In genomic region chr2:135242662-135243316, GRCm38 (mm10) we compare ENCODE assay signal across 27 mouse cellular contexts.
DNase-seq lines count a peak whose midpoint lies in the region; ATAC-seq and TF ChIP-seq lines count a peak whose summit lies in the region.
"Had no signal": no experiment of that assay in that cellular context is flagged by ENCODE, and none has a peak within 500 bp of the region (broad histone marks: within the 10 kb centered on the region; RNA-seq: fewer than 3 reads in every experiment).

No protein-coding gene starts in this region.

- H3K9me3 ChIP-seq in embryonic facial prominence, embryonic 14.5 days (ENCODE audit: control insufficient read depth, low read length) = no peaks in the 10 kb centered on the region
- no peaks in the 10 kb centered on the region for H3K9me3 ChIP-seq in embryonic facial prominence, embryonic 10.5 days
- H3K9me3 ChIP-seq: embryonic facial prominence, embryonic 13.5 days; forebrain, embryonic 13.5 days; kidney, embryonic 15.5 days; limb, embryonic 13.5 days; liver, embryonic 12.5 days; midbrain, embryonic 13.5 days; neural tube, embryonic 13.5 days had no signal

- H3K27me3 ChIP-seq in embryonic facial prominence, embryonic 14.5 days (replicated peaks; ENCODE audit: control insufficient read depth, insufficient read depth, low read length) = no peaks in the 10 kb centered on the region
- H3K27me3 ChIP-seq in embryonic facial prominence, embryonic 10.5 days (replicated peaks; ENCODE audit: low read depth, poor library complexity, severe bottlenecking) = no peaks in the 10 kb centered on the region
- no peaks in the 10 kb centered on the region for H3K27me3 ChIP-seq in heart, adult 2 months (ENCODE audit: control insufficient read depth, insufficient read depth, low read length)
- H3K27me3 ChIP-seq: embryonic facial prominence, embryonic 13.5 days; forebrain, embryonic 13.5 days; kidney, embryonic 15.5 days; limb, embryonic 13.5 days; liver, embryonic 12.5 days; midbrain, embryonic 13.5 days; neural tube, embryonic 13.5 days had no signal

- no peak overlapping the region for H3K4me3 ChIP-seq in embryonic facial prominence, embryonic 14.5 days (ENCODE audit: low read depth, low read length)
- H3K4me3 ChIP-seq in embryonic facial prominence, embryonic 10.5 days = no peak overlapping the region
- H3K4me3 ChIP-seq in heart, adult 2 months = no peak overlapping the region
- H3K4me3 ChIP-seq: embryonic facial prominence, embryonic 13.5 days; forebrain, embryonic 13.5 days; kidney, embryonic 15.5 days; limb, embryonic 13.5 days; liver, embryonic 12.5 days; midbrain, embryonic 13.5 days; neural tube, embryonic 13.5 days had no signal

- no peaks in the 10 kb centered on the region for H3K79me2 ChIP-seq in heart, adult 2 months (replicated peaks; ENCODE audit: control insufficient read depth, insufficient read depth, low read length)

- no peak for ATAC-seq in embryonic facial prominence, embryonic 14.5 days (ENCODE audit: low read depth)
- ATAC-seq: forebrain, embryonic 13.5 days; hindbrain, embryonic 16.5 days; liver, embryonic 12.5 days; midbrain, embryonic 13.5 days had no signal

- H3K27ac ChIP-seq in embryonic facial prominence, embryonic 14.5 days (replicated peaks; ENCODE audit: low read depth, low read length) = no peak overlapping the region
- H3K27ac ChIP-seq in embryonic facial prominence, embryonic 10.5 days (replicated peaks) = no peak overlapping the region
- peak overlapping the region; percentile 28; the same call in 1 of the 2 replicates for H3K27ac ChIP-seq in heart, adult 2 months
- H3K27ac ChIP-seq: embryonic facial prominence, embryonic 13.5 days; forebrain, embryonic 13.5 days; kidney, embryonic 15.5 days; limb, embryonic 13.5 days; liver, embryonic 12.5 days; macrophage; midbrain, embryonic 13.5 days; neural tube, embryonic 13.5 days had no signal

- no peaks in the 10 kb centered on the region for H3K4me1 ChIP-seq in embryonic facial prominence, embryonic 14.5 days (ENCODE audit: control insufficient read depth, insufficient read depth, low read length)
- H3K4me1 ChIP-seq in embryonic facial prominence, embryonic 10.5 days = no peaks in the 10 kb centered on the region
- H3K4me1 ChIP-seq in heart, adult 2 months (ENCODE audit: control insufficient read depth, insufficient read depth, low read length) = peaks cover 1% of the 10 kb centered on the region
- H3K4me1 ChIP-seq: embryonic facial prominence, embryonic 13.5 days; forebrain, embryonic 13.5 days; limb, embryonic 13.5 days; liver, embryonic 12.5 days; midbrain, embryonic 13.5 days; neural tube, embryonic 13.5 days had no signal

- WGBS in embryonic facial prominence, embryonic 14.5 days = 72% methylated on average over 1 of the region's 1 CpGs
- WGBS in embryonic facial prominence, embryonic 10.5 days = 89% methylated on average over 1 of the region's 1 CpGs
- WGBS in heart, adult 2 months = 40% methylated on average over 1 of the region's 1 CpGs

- DNase-seq in embryonic facial prominence, embryonic 14.5 days (ENCODE audit: low spot score) = peak; percentile 11
- DNase-seq in embryonic facial prominence, embryonic 10.5 days (ENCODE audit: low spot score) = no peak
- DNase-seq in heart, adult 2 months = no peak
- no peak for DNase-seq in heart, postnatal 4 days
- DNase-seq in adipocyte (ENCODE audit: low spot score) = peak; percentile 23
- peak; percentile 46 for DNase-seq in skeletal muscle tissue, adult 2 months (ENCODE audit: low read depth, low spot score)
- no peak for DNase-seq in kidney, adult 18-20 months
- DNase-seq: adrenal gland, adult 8-10 months; cerebellum, adult 11 months; cerebellum, adult 9-11 months; embryo, embryonic 11 days; gastrocnemius, postnatal 14 days; heart, postnatal 14 days; kidney, postnatal 25 days; lung, adult 2 months; lung, postnatal 10 days; right cerebral cortex, postnatal 4 days; thymus, postnatal 4 days had no signal

- H3K9ac ChIP-seq in embryonic facial prominence, embryonic 14.5 days (ENCODE audit: low read depth, low read length) = no peak overlapping the region
- no peak overlapping the region for H3K9ac ChIP-seq in heart, adult 2 months (ENCODE audit: low read depth, low read length)
- H3K9ac ChIP-seq: embryonic facial prominence, embryonic 13.5 days; forebrain, embryonic 13.5 days; kidney, embryonic 15.5 days; limb, embryonic 13.5 days; liver, embryonic 12.5 days; midbrain, embryonic 13.5 days; neural tube, embryonic 13.5 days had no signal

- no peak overlapping the region for H3K4me2 ChIP-seq in embryonic facial prominence, embryonic 14.5 days (ENCODE audit: low read depth, low read length)
- H3K4me2 ChIP-seq: embryonic facial prominence, embryonic 13.5 days; forebrain, embryonic 13.5 days; kidney, embryonic 15.5 days; limb, embryonic 13.5 days; liver, embryonic 12.5 days; midbrain, embryonic 13.5 days; neural tube, embryonic 13.5 days had no signal

- intact Hi-C loops in heart, adult 2 months (cut with DNase I) = no loop called here

- no peak for TF ChIP-seq CTCF in heart, adult 2 months (IDR thresholded peaks at IDR 0.05)

- no peak for TF ChIP-seq EP300 in heart, adult 2 months (IDR thresholded peaks at IDR 0.05; ENCODE audit: insufficient read depth, low read depth, low read length)

- H3K36me3 ChIP-seq in embryonic facial prominence, embryonic 14.5 days (ENCODE audit: control insufficient read depth, insufficient read depth, low read length) = no peaks in the 10 kb centered on the region
- no peaks in the 10 kb centered on the region for H3K36me3 ChIP-seq in embryonic facial prominence, embryonic 10.5 days (replicated peaks)
- H3K36me3 ChIP-seq in heart, adult 2 months (ENCODE audit: control insufficient read depth, insufficient read depth, low read length) = peaks cover 3% of the 10 kb centered on the region; the same call in 1 of the 2 replicates
- H3K36me3 ChIP-seq: embryonic facial prominence, embryonic 13.5 days; kidney, embryonic 15.5 days; limb, embryonic 13.5 days; liver, embryonic 12.5 days; midbrain, embryonic 13.5 days; neural tube, embryonic 13.5 days had no signal

- TF ChIP-seq POLR2A in heart, adult 2 months (IDR thresholded peaks at IDR 0.05; ENCODE audit: insufficient read depth, low read depth, low read length) = no peak

Comparison
In these comparisons a context has a peak if more than half of its experiments do, and no peak if none do; other contexts are left out.
1. DNase-seq: peak in embryonic facial prominence, embryonic 14.5 days (single experiment), adipocyte (single experiment) and skeletal muscle tissue, adult 2 months (single experiment); none in embryonic facial prominence, embryonic 10.5 days (single experiment), heart, adult 2 months (0 of 2), heart, postnatal 4 days (single experiment) and kidney, adult 18-20 months (single experiment).